Mouse (Mus musculus) liver (tissue): ENCODE data around the gene Shmt1.

Experiments
- DNase-seq: peaks from one replicate; pipeline ENCODE4 v3.0.0-alpha.2; 2020; ENCODE audit warnings: mixed read lengths

Shmt1 gene

GRCm38 (mm10) chr11:60790472-60790871, 21.0 kb downstream of the Shmt1 start:
- no peak for DNase-seq

GRCm38 (mm10) chr11:60787595-60787994, 23.9 kb downstream of the Shmt1 start:
- DNase-seq, result no peak

- DNase-seq, result no peak
These were observed 27.2 kb downstream of the Shmt1 start for GRCm38 (mm10) chr11:60784179-60784922.

- DNase-seq, result no peak
These were observed 31.8 kb downstream of the Shmt1 start for GRCm38 (mm10) chr11:60779673-60780189.

- DNase-seq, result no peak
These were observed 33.6 kb downstream of the Shmt1 start for GRCm38 (mm10) chr11:60777801-60778370.

- peak; percentile 90 for DNase-seq
These were observed 34.4 kb downstream of the Shmt1 start, which contains the start of the genes Top3a and Smcr8 for GRCm38 (mm10) chr11:60776829-60777740. Gene Top3a (minus strand): TSS chr11:60777365. Gene Smcr8 (plus strand): TSS chr11:60777524.

- no peak for DNase-seq
These were observed 35.2 kb downstream of the Shmt1 start for GRCm38 (mm10) chr11:60776107-60776828.

GRCm38 (mm10) chr11:60775578-60775977, 35.9 kb downstream of the Shmt1 start:
- DNase-seq, result no peak

- DNase-seq, result peak; percentile 27
These were observed 36.7 kb downstream of the Shmt1 start for GRCm38 (mm10) chr11:60774841-60775240.

GRCm38 (mm10) chr11:60774158-60774689, 37.3 kb downstream of the Shmt1 start:
- no peak for DNase-seq

- DNase-seq, result no peak
These were observed 39.4 kb downstream of the Shmt1 start for GRCm38 (mm10) chr11:60772161-60772560.

- DNase-seq, result no peak
These were observed 40.7 kb downstream of the Shmt1 start for GRCm38 (mm10) chr11:60770776-60771175.

GRCm38 (mm10) chr11:60769322-60769721, 42.2 kb downstream of the Shmt1 start:
- DNase-seq, result no peak

- no peak for DNase-seq
These were observed 44.5 kb downstream of the Shmt1 start for GRCm38 (mm10) chr11:60766969-60767368.

GRCm38 (mm10) chr11:60761681-60762080, 49.8 kb downstream of the Shmt1 start:
- no peak for DNase-seq

- DNase-seq, result no peak
These were observed 55.9 kb downstream of the Shmt1 start for GRCm38 (mm10) chr11:60755570-60755969.

- no peak for DNase-seq
These were observed 71.2 kb downstream of the Shmt1 start for GRCm38 (mm10) chr11:60740321-60740720.
